Mouse (Mus musculus) testis, adult 2 months (tissue): ENCODE results near the gene H2-T24. TPM values are rescaled to one million over a fixed set of nuclear protein-coding genes. Genes with fewer than 3 reads are reported as not detected.
"Not testable (repeated sequence)": the region's sequence is repeated elsewhere in the genome, so short reads cannot be mapped to it uniquely, and the experiment has no call there.

Experiments
- H3K27ac ChIP-seq: fragments of 200-500 bp; 2 replicates; pipeline ENCODE4 v1.5.1; 2012; ENCODE audit warnings: low read depth, low read length; ENCODE audit not compliant: control insufficient read depth, insufficient read depth
- H3K27me3 ChIP-seq: fragments of 200-500 bp; 2 replicates; pipeline ENCODE4 v1.6.1; 2012; ENCODE audit warnings: mild to moderate bottlenecking, low read length, moderate library complexity; ENCODE audit not compliant: control insufficient read depth, insufficient read depth
- H3K36me3 ChIP-seq: fragments of 200-500 bp; 2 replicates; pipeline ENCODE4 v1.6.1; 2012; ENCODE audit warnings: mild to moderate bottlenecking, low read length; ENCODE audit not compliant: control insufficient read depth, insufficient read depth
- H3K4me1 ChIP-seq: fragments of 200-500 bp; 2 replicates; pipeline ENCODE4 v1.6.1; 2012; ENCODE audit warnings: low read length; ENCODE audit not compliant: control insufficient read depth, insufficient read depth
- H3K4me3 ChIP-seq: fragments of 200-500 bp; 2 replicates; pipeline ENCODE4 v1.5.1; 2012; ENCODE audit warnings: low read depth, mild to moderate bottlenecking, low read length, moderate library complexity, mixed read lengths; ENCODE audit not compliant: control insufficient read depth
- CTCF ChIP-seq: fragments of 200-500 bp; IDR thresholded peaks from 2 replicates; pipeline ENCODE4 v1.5.1; 2012; ENCODE audit warnings: low read depth, mild to moderate bottlenecking, inconsistent platforms, low read length, moderate library complexity; ENCODE audit not compliant: control insufficient read depth, insufficient read depth, insufficient replicate concordance
- POLR2A ChIP-seq: fragments of 200-500 bp; IDR thresholded peaks from 2 replicates; pipeline ENCODE4 v1.6.1; 2012; ENCODE audit warnings: low read depth, mild to moderate bottlenecking, inconsistent platforms, low read length, moderate library complexity; ENCODE audit not compliant: control insufficient read depth
- polyA plus RNA-seq: library from polyadenylated mRNA; depleted of rRNA; stranded (reverse); fragments of >200 nt; gene quantifications from 2 replicates; pipeline ENCODE4 v1.2.3, GENCODE M21; 2012

Gene H2-T24
- polyA plus RNA-seq, 1 experiment, result 0.07 TPM

GRCm38 (mm10) chr17:36017046-36017445 lies 3.3 kb downstream of the H2-T24 start:
- H3K4me1 ChIP-seq, result 0 out of 2 replicates have a peak, but pooled peaks cover 2% of the 10 kb centered on the region
- no peak overlapping the region for H3K27ac ChIP-seq
- no peak overlapping the region for H3K4me3 ChIP-seq
- no peaks in the 10 kb centered on the region for H3K36me3 ChIP-seq
- H3K27me3 ChIP-seq, result no peaks in the 10 kb centered on the region
- TF ChIP-seq CTCF, result no peak
- no peak for TF ChIP-seq POLR2A

GRCm38 (mm10) chr17:36014977-36015376 lies 5.4 kb downstream of the H2-T24 start:
- H3K36me3 ChIP-seq, result no peaks in the 10 kb centered on the region
- no peak overlapping the region for H3K4me3 ChIP-seq
- no peaks in the 10 kb centered on the region for H3K4me1 ChIP-seq
- no peak for TF ChIP-seq CTCF
- TF ChIP-seq POLR2A, result no peak
- no peaks in the 10 kb centered on the region for H3K27me3 ChIP-seq
- H3K27ac ChIP-seq, result no peak overlapping the region

GRCm38 (mm10) chr17:36004409-36004808 lies 16.0 kb downstream of the H2-T24 start:
- not testable (repeated sequence) for H3K4me1 ChIP-seq, H3K27me3 ChIP-seq, H3K27ac ChIP-seq, H3K4me3 ChIP-seq, H3K36me3 ChIP-seq

GRCm38 (mm10) chr17:36003331-36003730 lies 17.0 kb downstream of the H2-T24 start:
- no peaks in the 10 kb centered on the region for H3K4me1 ChIP-seq
- no peak for TF ChIP-seq POLR2A
- no peak for TF ChIP-seq CTCF

GRCm38 (mm10) chr17:36001966-36002365 lies 18.4 kb downstream of the H2-T24 start:
- TF ChIP-seq CTCF (no peak), POLR2A (no peak)
- no peak overlapping the region for H3K27ac ChIP-seq
- H3K27me3 ChIP-seq, result no peaks in the 10 kb centered on the region
- H3K4me3 ChIP-seq, result no peak overlapping the region
- no peaks in the 10 kb centered on the region; the same call in none of the 2 replicates for H3K4me1 ChIP-seq
- H3K36me3 ChIP-seq, result no peaks in the 10 kb centered on the region

More at GRCm38 (mm10) chr17:36003331-36003730, 17.0 kb downstream of the H2-T24 start:
- no peak overlapping the region for H3K4me3 ChIP-seq
- no peak overlapping the region for H3K27ac ChIP-seq
- H3K27me3 ChIP-seq, result no peaks in the 10 kb centered on the region
- no peaks in the 10 kb centered on the region for H3K36me3 ChIP-seq

GRCm38 (mm10) chr17:36001121-36001897 lies 19.1 kb downstream of the H2-T24 start:
- no peak for TF ChIP-seq CTCF
- TF ChIP-seq POLR2A, result no peak
- Histone ChIP-seq H3K27me3 (no peaks in the 10 kb centered on the region), H3K36me3 (no peaks in the 10 kb centered on the region), H3K27ac (no peak overlapping the region), H3K4me1 (no peaks in the 10 kb centered on the region; the same call in none of the 2 replicates), H3K4me3 (no peak overlapping the region)

- no peak overlapping the region for H3K4me3 ChIP-seq
- no peaks in the 10 kb centered on the region for H3K27me3 ChIP-seq
- H3K36me3 ChIP-seq, result no peaks in the 10 kb centered on the region
- H3K4me1 ChIP-seq, result no peaks in the 10 kb centered on the region; the same call in none of the 2 replicates
- TF ChIP-seq POLR2A, result no peak
- TF ChIP-seq CTCF, result no peak
- H3K27ac ChIP-seq, result no peak overlapping the region
Measured at GRCm38 (mm10) chr17:36000349-36000748, 20.0 kb downstream of the H2-T24 start.
